Mouse (Mus musculus): ENCODE measurements around the gene Pagr1b. TPM values are rescaled to one million over a fixed set of nuclear protein-coding genes. Genes with fewer than 3 reads are reported as not detected.

Gene Pagr1b
- total RNA-seq (2022), result 1 to 10 TPM in 1 of 4 experiments, not detected in 3; 1.5 TPM

GRCm38 (mm10) chr7:127016481-127016485 is at the start of gene Pagr1b:
Gene Pagr1b, minus strand, starts transcription at chr7:127016484.
- DNase-seq, result no peak

- no peak for DNase-seq
Measured at GRCm38 (mm10) chr7:127065538-127065937, 49.3 kb upstream of the Pagr1b start.

GRCm38 (mm10) chr7:127055026-127055585 is 38.8 kb upstream of the Pagr1b start:
- DNase-seq, result no peak

- peak; percentile 83 for DNase-seq
Measured at GRCm38 (mm10) chr7:127041851-127042672, 25.8 kb upstream of the Pagr1b start, which contains the start of gene Kif22. Gene Kif22, minus strand, starts transcription at chr7:127042471.

- no peak for DNase-seq
Measured at GRCm38 (mm10) chr7:127031244-127031643, 15.0 kb upstream of the Pagr1b start.

- DNase-seq, result no peak
Measured at GRCm38 (mm10) chr7:127030172-127030571, 13.9 kb upstream of the Pagr1b start.

GRCm38 (mm10) chr7:127027885-127028284 is 11.6 kb upstream of the Pagr1b start:
- no peak for DNase-seq

- peak; percentile 99 for DNase-seq
Measured at GRCm38 (mm10) chr7:127026984-127027726, 10.9 kb upstream of the Pagr1b start, which contains the start of gene Maz. Gene Maz, minus strand, starts transcription at chr7:127027037.

- no peak for DNase-seq
Measured at GRCm38 (mm10) chr7:127026616-127026983, 10.3 kb upstream of the Pagr1b start.

GRCm38 (mm10) chr7:127026161-127026600 is 9.9 kb upstream of the Pagr1b start:
- peak; percentile 69 for DNase-seq

- DNase-seq, result peak; percentile 53
Measured at GRCm38 (mm10) chr7:127025556-127026160, 9.4 kb upstream of the Pagr1b start.

- peak; percentile 81 for DNase-seq
Measured at GRCm38 (mm10) chr7:127024755-127025555, 8.7 kb upstream of the Pagr1b start.

GRCm38 (mm10) chr7:127023896-127024690 is 7.8 kb upstream of the Pagr1b start:
- peak; percentile 33 for DNase-seq

GRCm38 (mm10) chr7:127023272-127023691 is 7.0 kb upstream of the Pagr1b start:
- DNase-seq, result peak; percentile 26

- DNase-seq, result no peak
Measured at GRCm38 (mm10) chr7:127022528-127023271, 6.4 kb upstream of the Pagr1b start.

- DNase-seq, result no peak
Measured at GRCm38 (mm10) chr7:127021563-127022527, 5.6 kb upstream of the Pagr1b start.

- DNase-seq, result peak; percentile 29
Measured at GRCm38 (mm10) chr7:127020901-127021562, 4.7 kb upstream of the Pagr1b start, which contains the start of the genes Gm42742 and Prrt2. Gene Gm42742, minus strand, starts transcription at chr7:127021097. Gene Prrt2, minus strand, starts transcription at chr7:127021211.

- no peak for DNase-seq
Measured at GRCm38 (mm10) chr7:127020491-127020890, 4.2 kb upstream of the Pagr1b start.

- DNase-seq, result no peak
Measured at GRCm38 (mm10) chr7:127020031-127020430, 3.7 kb upstream of the Pagr1b start.

All from adrenal gland, adult 8-10 months (tissue).